Mouse (Mus musculus): ENCODE data around the gene Olfr846. TPM values are rescaled to one million over a fixed set of nuclear protein-coding genes. Genes with fewer than 3 reads are reported as not detected.

Olfr846 gene
- total RNA-seq (2021) = not detected

GRCm38 (mm10) chr9:19363905-19364304, at the start of gene Olfr846:
TSS of gene Olfr846 (minus strand) at chr9:19364005.
- no peak for DNase-seq
- intact Hi-C loops (cut with DNase I) = no loop called here

DNA sequence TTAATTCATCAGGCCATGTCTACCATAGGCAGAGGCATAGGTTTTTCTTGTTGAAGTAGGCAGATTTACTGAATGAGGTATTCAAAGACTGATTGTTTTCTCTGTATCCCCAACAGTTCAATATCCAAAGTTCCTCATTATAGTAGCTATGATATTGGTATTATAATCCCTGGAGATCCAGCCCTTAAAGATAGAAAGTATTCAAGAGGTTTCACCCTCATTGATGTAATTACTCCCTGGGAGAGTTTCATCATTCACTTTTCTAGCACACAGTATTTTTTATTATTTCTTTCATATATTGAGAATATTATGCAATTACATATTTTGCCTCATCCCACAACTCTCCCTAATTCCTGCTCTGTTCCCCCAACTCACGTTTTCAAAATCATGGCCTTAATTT, 14.8 kb upstream of the Olfr846 start, which contains the start of gene Olfr847:
TSS of gene Olfr847 (minus strand) at position 101 of the 400 bp plus-strand sequence.
- intact Hi-C loops (cut with DNase I) = no loop called here
- no peak for DNase-seq

- intact Hi-C loops (cut with DNase I) = no loop called here
- no peak for DNase-seq
Observed at GRCm38 (mm10) chr9:19336157-19336556, 27.6 kb downstream of the Olfr846 start, which contains the start of gene Olfr845. TSS of gene Olfr845 (plus strand) at chr9:19336457.

- intact Hi-C loops (cut with DNase I) = no loop called here
- no peak for DNase-seq
Observed at GRCm38 (mm10) chr9:19316047-19316446, 47.8 kb downstream of the Olfr846 start, which contains the start of gene Olfr844. TSS of gene Olfr844 (plus strand) at chr9:19316347.

Other genes with a start within 250 kb of the Olfr846 start
- not detected for gene Olfr836, start 243.6 kb downstream of the Olfr846 start, total RNA-seq (2021)
- not detected for gene Olfr837, start 227.7 kb downstream of the Olfr846 start, total RNA-seq (2021)
- not detected for gene Olfr839-ps1, start 186.7 kb downstream of the Olfr846 start, total RNA-seq (2021)
- not detected for gene Olfr843, start 112.0 kb downstream of the Olfr846 start, total RNA-seq (2021)
- not detected for gene Olfr844, start 47.7 kb downstream of the Olfr846 start, total RNA-seq (2021)
- not detected for gene Olfr845, start 27.5 kb downstream of the Olfr846 start, total RNA-seq (2021)
- gene Olfr847, start 14.7 kb upstream of the Olfr846 start, total RNA-seq (2021) = not detected
- not detected for gene Olfr849, start 76.3 kb upstream of the Olfr846 start, total RNA-seq (2021)
- gene Olfr850, start 114.2 kb upstream of the Olfr846 start, total RNA-seq (2021) = not detected
- gene Olfr851, start 129.3 kb upstream of the Olfr846 start, total RNA-seq (2021) = not detected
- gene Olfr853, start 177.1 kb upstream of the Olfr846 start, total RNA-seq (2021) = not detected
- gene Olfr854, start 203.4 kb upstream of the Olfr846 start, total RNA-seq (2021) = not detected
- not detected for gene Olfr855, start 218.6 kb upstream of the Olfr846 start, total RNA-seq (2021)

All from heart, postnatal 36 days (tissue).